Mouse (Mus musculus) thymus, postnatal 14 days (tissue): ENCODE data around the gene Homer3.

Experiments
- DNase-seq: peaks from one replicate; pipeline ENCODE4 v3.0.0; 2021

Homer3 gene

GRCm38 (mm10) chr8:70340659-70341058 is 58.0 kb downstream of the Homer3 start:
- DNase-seq: no peak

- DNase-seq: no peak
Observed at GRCm38 (mm10) chr8:70342007-70342406, 59.4 kb downstream of the Homer3 start.

- no peak for DNase-seq
Observed at GRCm38 (mm10) chr8:70343076-70343475, 60.4 kb downstream of the Homer3 start.

- DNase-seq: peak; percentile 46
Observed at GRCm38 (mm10) chr8:70343696-70344095, 61.1 kb downstream of the Homer3 start.
